Mouse (Mus musculus) MEL (cell line): ENCODE results near the gene Kif11. TPM values are rescaled to one million over a fixed set of nuclear protein-coding genes. Genes with fewer than 3 reads are reported as not detected.

Experiments
- DNase-seq: peaks from one replicate; pipeline ENCODE4 v3.0.0; 2011; ENCODE audit warnings: low read depth, low spot score
- H3K27ac ChIP-seq: 2 replicates; pipeline ENCODE4 v1.5.1; 2012; ENCODE audit warnings: low read depth, mild to moderate bottlenecking, control low read depth, low read length, moderate library complexity; ENCODE audit not compliant: control insufficient read depth
- H3K27me3 ChIP-seq, 2 experiments: fragments of 150-350 bp in 1 of 2; sonication (generic) in 1 of 2; 2 replicates each; pipeline ENCODE4 v1.6.1; 2012; ENCODE audit warnings: low read length in 2 of 2, mild to moderate bottlenecking in 2 of 2, improper control_type of control experiment in 1 of 2, moderate library complexity in 1 of 2; ENCODE audit not compliant: insufficient read depth in 2 of 2, control insufficient read depth in 1 of 2
- H3K36me3 ChIP-seq, 2 experiments: 2 replicates each; pipeline ENCODE4 v1.6.1; 2012 to 2014; ENCODE audit warnings: low read length in 2 of 2, improper control_type of control experiment in 1 of 2, inconsistent platforms in 1 of 2, mild to moderate bottlenecking in 1 of 2; ENCODE audit not compliant: insufficient read depth in 2 of 2, control insufficient read depth in 1 of 2
- H3K4me1 ChIP-seq, 2 experiments: fragments of 150-350 bp in 1 of 2; sonication (generic) in 1 of 2; 2 replicates each; pipeline ENCODE4 v1.6.1; 2012; ENCODE audit warnings: low read length in 2 of 2, improper control_type of control experiment in 1 of 2, mild to moderate bottlenecking in 1 of 2; ENCODE audit not compliant: insufficient read depth in 2 of 2, control insufficient read depth in 1 of 2
- H3K4me3 ChIP-seq, 2 experiments: fragments of 150-350 bp in 1 of 2; sonication (generic) in 1 of 2; 2 replicates each; pipeline ENCODE4 v1.5.1; 2012; ENCODE audit warnings: low read depth in 2 of 2, low read length in 2 of 2, mild to moderate bottlenecking in 2 of 2, moderate library complexity in 2 of 2, control low read depth in 1 of 2, improper control_type of control experiment in 1 of 2; ENCODE audit not compliant: control insufficient read depth in 1 of 2, insufficient read depth in 1 of 2
- H3K79me2 ChIP-seq: 2 replicates; pipeline ENCODE4 v1.6.1; 2012; ENCODE audit warnings: mild to moderate bottlenecking, low read length, moderate library complexity; ENCODE audit not compliant: control insufficient read depth, poor library complexity, insufficient read depth
- H3K9ac ChIP-seq: 2 replicates; pipeline ENCODE4 v1.6.1; 2012; ENCODE audit warnings: low read depth, mild to moderate bottlenecking, control low read depth, low read length, moderate library complexity; ENCODE audit not compliant: control insufficient read depth, poor library complexity, severe bottlenecking
- H3K9me3 ChIP-seq: fragments of 150-350 bp; sonication (generic); replicated peaks from 2 replicates; pipeline ENCODE4 v1.6.1; 2012; ENCODE audit warnings: mild to moderate bottlenecking, low read length, improper control_type of control experiment, moderate library complexity; ENCODE audit not compliant: insufficient read depth
- BHLHE40 ChIP-seq: IDR thresholded peaks from 2 replicates; pipeline ENCODE4 v1.6.1; 2012; ENCODE audit warnings: low read depth, mild to moderate bottlenecking, inconsistent platforms, low read length, improper control_type of control experiment, borderline replicate concordance
- CTCF ChIP-seq, 3 experiments: IDR thresholded peaks in 2 of 3; conservative IDR thresholded peaks in 1 of 3; 2 replicates each; pipeline ENCODE4 v1.5.1; 2011 to 2012; ENCODE audit warnings: low read length in 3 of 3, low read depth in 2 of 3, mild to moderate bottlenecking in 2 of 3, improper control_type of control experiment in 1 of 3, inconsistent platforms in 1 of 3, mixed read lengths in 1 of 3, moderate library complexity in 1 of 3; ENCODE audit not compliant: control insufficient read depth in 1 of 3, insufficient read depth in 1 of 3, poor library complexity in 1 of 3, severe bottlenecking in 1 of 3
- E2F4 ChIP-seq: IDR thresholded peaks from 2 replicates; pipeline ENCODE4 v1.6.1; 2011; ENCODE audit warnings: low read depth, low read length, improper control_type of control experiment, borderline replicate concordance
- ELF1 ChIP-seq: IDR thresholded peaks from 2 replicates; pipeline ENCODE4 v1.6.1; 2014; ENCODE audit warnings: low read depth, mild to moderate bottlenecking, inconsistent platforms, low read length, improper control_type of control experiment, moderate library complexity
- ETS1 ChIP-seq: IDR thresholded peaks from 2 replicates; pipeline ENCODE4 v1.6.1; 2012; ENCODE audit warnings: low read depth, mild to moderate bottlenecking, inconsistent platforms, low read length, improper control_type of control experiment, moderate library complexity
- GABPA ChIP-seq: IDR thresholded peaks from 2 replicates; pipeline ENCODE4 v1.6.1; 2012; ENCODE audit warnings: low read depth, mild to moderate bottlenecking, inconsistent platforms, low read length, improper control_type of control experiment, moderate library complexity
- GATA1 ChIP-seq: IDR thresholded peaks from 2 replicates; pipeline ENCODE4 v1.6.1; 2011; ENCODE audit warnings: low read depth, low read length, improper control_type of control experiment
- HCFC1 ChIP-seq: IDR thresholded peaks from 2 replicates; pipeline ENCODE4 v1.6.1; 2012; ENCODE audit warnings: low read depth, mild to moderate bottlenecking, inconsistent platforms, low read length, improper control_type of control experiment, moderate library complexity
- KAT2A ChIP-seq: conservative IDR thresholded peaks from 2 replicates; pipeline ENCODE4 v1.6.1; 2012; ENCODE audit warnings: low read depth, low read length, improper control_type of control experiment, inconsistent platforms
- MAX ChIP-seq: IDR thresholded peaks from 2 replicates; pipeline ENCODE4 v1.6.1; 2011; ENCODE audit warnings: low read length, improper control_type of control experiment
- MXI1 ChIP-seq: IDR thresholded peaks from 2 replicates; pipeline ENCODE4 v1.6.1; 2011; ENCODE audit warnings: mild to moderate bottlenecking, low read depth, low read length, improper control_type of control experiment
- MYB ChIP-seq: IDR thresholded peaks from 2 replicates; pipeline ENCODE4 v1.6.1; 2011; ENCODE audit warnings: mild to moderate bottlenecking, low read depth, low read length, improper control_type of control experiment
- NELFE ChIP-seq: IDR thresholded peaks from 2 replicates; pipeline ENCODE4 v1.6.1; 2011; ENCODE audit warnings: low read depth, low read length, improper control_type of control experiment
- TCF12 ChIP-seq: IDR thresholded peaks from 2 replicates; pipeline ENCODE4 v1.6.1; 2014; ENCODE audit warnings: low read depth, mild to moderate bottlenecking, inconsistent platforms, low read length, improper control_type of control experiment, moderate library complexity
- UBTF ChIP-seq: IDR thresholded peaks from 2 replicates; pipeline ENCODE4 v1.6.1; 2012; ENCODE audit warnings: low read depth, mild to moderate bottlenecking, inconsistent platforms, low read length, improper control_type of control experiment, moderate library complexity, borderline replicate concordance; ENCODE audit not compliant: insufficient read depth
- ZKSCAN1 ChIP-seq: IDR thresholded peaks from 2 replicates; pipeline ENCODE4 v1.6.1; 2012; ENCODE audit warnings: low read depth, mild to moderate bottlenecking, inconsistent platforms, low read length, improper control_type of control experiment, moderate library complexity
- ZMIZ1 ChIP-seq: IDR thresholded peaks from 2 replicates; pipeline ENCODE4 v1.6.1; 2012; ENCODE audit warnings: low read depth, mild to moderate bottlenecking, inconsistent platforms, low read length, improper control_type of control experiment, moderate library complexity
- ZNF384 ChIP-seq: IDR thresholded peaks from 2 replicates; pipeline ENCODE4 v1.6.1; 2012; ENCODE audit warnings: low read depth, mild to moderate bottlenecking, inconsistent platforms, low read length, improper control_type of control experiment
- polyA plus RNA-seq, 2 experiments: library from polyadenylated mRNA; stranded (reverse) in 1 of 2; unstranded in 1 of 2; fragments of >175 nt in 1 of 2; fragments of >200 nt in 1 of 2; gene quantifications; 2 replicates each; pipeline versions ENCODE4 v1.2.1 to v1.2.4; 2012; ENCODE audit warnings: low replicate concordance in 2 of 2, low read depth in 1 of 2; ENCODE audit not compliant: insufficient read length in 2 of 2, insufficient read depth in 1 of 2, missing spikeins in 1 of 2
- total RNA-seq: library from RNA; depleted of rRNA; stranded (reverse); fragments of 300-350 nt; gene quantifications from 2 replicates; pipeline ENCODE4 v1.2.3, GENCODE M21; 2012

Kif11 gene
- total and polyA plus RNA-seq, 3 experiments = 44.8 to 50.5 (median 50.1) TPM

GRCm38 (mm10) chr19:37386126-37386525 is 9.9 kb downstream of the Kif11 start:
- H3K27me3 ChIP-seq = no peaks in the 10 kb centered on the region

GRCm38 (mm10) chr19:37391869-37392268 is 15.7 kb downstream of the Kif11 start:
- Histone ChIP-seq H3K9me3 (no peaks in the 10 kb centered on the region), H3K27me3 (no peaks in the 10 kb centered on the region), H3K9ac (no peak overlapping the region), H3K27ac (no peak overlapping the region), H3K79me2 (no peaks in the 10 kb centered on the region; the same call in 1 of the 2 replicates), H3K36me3 (peaks cover 2 to 65% of the 10 kb centered on the region in 2 experiments; a peak in 2 of 4 replicates), H3K4me1 (no peaks in the 10 kb centered on the region), H3K4me3 (no peak overlapping the region)
- DNase-seq = peak; percentile 34
- TF ChIP-seq NELFE = no peak
- TF ChIP-seq ZMIZ1 = no peak

More at GRCm38 (mm10) chr19:37386126-37386525, 9.9 kb downstream of the Kif11 start:
- no peak overlapping the region for H3K9ac ChIP-seq
- peaks cover 2 to 7% of the 10 kb centered on the region in 2 experiments; a peak in 2 of 4 replicates for H3K4me1 ChIP-seq
- H3K36me3 ChIP-seq = peaks cover 13 to 70% of the 10 kb centered on the region in 2 experiments
- peaks cover 26% of the 10 kb centered on the region for H3K79me2 ChIP-seq
- DNase-seq = no peak
- H3K4me3 ChIP-seq = no peak overlapping the region
- H3K9me3 ChIP-seq = no peaks in the 10 kb centered on the region
- no peak overlapping the region for H3K27ac ChIP-seq
- TF ChIP-seq E2F4 (no peak), CTCF (IDR thresholded peaks at IDR 0.05 in 2 of 3, conservative IDR thresholded peaks at IDR 0.05 in 1 of 3; ENCODE audit: control insufficient read depth in 1 of 3, insufficient read depth in 1 of 3, low read depth in 2 of 3, low read length in 3 of 3, poor library complexity in 1 of 3, severe bottlenecking in 1 of 3) (peak in 1 of 3 experiments; percentile 13; a peak in 2 of 6 replicates)

DNA sequence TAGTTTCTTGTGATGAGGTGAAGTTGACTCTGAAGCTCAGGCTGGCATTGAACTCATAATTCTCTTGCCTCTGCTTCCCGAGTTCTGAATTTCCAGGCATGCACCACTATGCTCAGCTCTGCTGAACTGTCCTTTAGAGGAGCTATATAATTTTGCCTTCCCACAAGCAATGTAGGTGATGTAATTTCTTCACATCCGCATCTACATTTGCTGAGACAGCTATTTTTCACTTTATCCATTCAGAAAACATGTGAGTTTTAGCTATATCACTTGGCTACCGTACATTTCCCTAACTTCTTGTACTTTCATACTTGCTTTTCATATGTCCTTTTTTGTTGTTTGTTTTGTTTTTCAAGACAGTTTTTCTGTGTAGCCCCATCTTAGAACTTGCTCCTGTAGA is 20.1 kb downstream of the Kif11 start:
- H3K79me2 ChIP-seq = no peaks in the 10 kb centered on the region; the same call in 1 of the 2 replicates
- H3K9me3 ChIP-seq = no peaks in the 10 kb centered on the region
- no peak for DNase-seq
- no peak overlapping the region for H3K4me3 ChIP-seq
- H3K27ac ChIP-seq = no peak overlapping the region
- no peak overlapping the region for H3K9ac ChIP-seq
- H3K4me1 ChIP-seq = no peaks in the 10 kb centered on the region
- H3K27me3 ChIP-seq = no peaks in the 10 kb centered on the region
- TF ChIP-seq KAT2A (no peak), HCFC1 (no peak), ETS1 (no peak), NELFE (no peak), ZMIZ1 (no peak), ZKSCAN1 (no peak), BHLHE40 (no peak), ZNF384 (no peak), UBTF (no peak), GABPA (no peak), MYB (no peak), MXI1 (no peak), E2F4 (no peak), CTCF (IDR thresholded peaks at IDR 0.05 in 2 of 3, conservative IDR thresholded peaks at IDR 0.05 in 1 of 3; ENCODE audit: control insufficient read depth in 1 of 3, insufficient read depth in 1 of 3, low read depth in 2 of 3, low read length in 3 of 3, poor library complexity in 1 of 3, severe bottlenecking in 1 of 3) (no peak), MAX (no peak), TCF12 (no peak), ELF1 (no peak), GATA1 (no peak)
- TF ChIP-seq, all 39 proteins: peak for 0
- peaks cover 0 to 63% of the 10 kb centered on the region in 2 experiments; a peak in 2 of 4 replicates for H3K36me3 ChIP-seq
